Mouse (Mus musculus) 3T3-L1 (cell line): ENCODE measurements around the gene Terb1.

Source experiments
- DNase-seq: peaks from one replicate; pipeline ENCODE4 v3.0.0-alpha.2; 2015; ENCODE audit warnings: low read depth, low spot score

The Terb1 gene

GRCm38 (mm10) chr8:104448796-104449195, 60.9 kb downstream of the Terb1 start:
- peak; percentile 60 for DNase-seq

- DNase-seq = no peak
Measured at GRCm38 (mm10) chr8:104446016-104446415, 63.7 kb downstream of the Terb1 start.

- no peak for DNase-seq
Measured at GRCm38 (mm10) chr8:104445248-104445647, 64.5 kb downstream of the Terb1 start.

- DNase-seq = no peak
Measured at GRCm38 (mm10) chr8:104443125-104443679, 66.5 kb downstream of the Terb1 start.

- DNase-seq = peak; percentile 87
Measured at GRCm38 (mm10) chr8:104442299-104443124, 67.2 kb downstream of the Terb1 start, which contains the start of gene Dync1li2. Gene Dync1li2 (minus strand): TSS chr8:104443047.

- peak; percentile 28 for DNase-seq
Measured at GRCm38 (mm10) chr8:104441613-104442012, 68.1 kb downstream of the Terb1 start.

- no peak for DNase-seq
Measured at GRCm38 (mm10) chr8:104439461-104439860, 70.2 kb downstream of the Terb1 start.

- DNase-seq = no peak
Measured at GRCm38 (mm10) chr8:104437494-104438135, 72.1 kb downstream of the Terb1 start.

GRCm38 (mm10) chr8:104436591-104436990, 73.1 kb downstream of the Terb1 start:
- no peak for DNase-seq

GRCm38 (mm10) chr8:104436038-104436437, 73.7 kb downstream of the Terb1 start:
- DNase-seq = peak; percentile 95

GRCm38 (mm10) chr8:104434826-104435354, 74.8 kb downstream of the Terb1 start:
- DNase-seq = no peak

- no peak for DNase-seq
Measured at GRCm38 (mm10) chr8:104434275-104434674, 75.4 kb downstream of the Terb1 start.

GRCm38 (mm10) chr8:104433191-104433842, 76.4 kb downstream of the Terb1 start:
- no peak for DNase-seq

GRCm38 (mm10) chr8:104432656-104433055, 77.1 kb downstream of the Terb1 start:
- DNase-seq = no peak

GRCm38 (mm10) chr8:104430230-104430629, 79.5 kb downstream of the Terb1 start:
- DNase-seq = no peak

- DNase-seq = no peak
Measured at GRCm38 (mm10) chr8:104427703-104428102, 82.0 kb downstream of the Terb1 start.

GRCm38 (mm10) chr8:104422313-104422712, 87.4 kb downstream of the Terb1 start:
- no peak for DNase-seq

- DNase-seq = no peak
Measured at GRCm38 (mm10) chr8:104416022-104416421, 93.7 kb downstream of the Terb1 start.

- no peak for DNase-seq
Measured at GRCm38 (mm10) chr8:104414204-104414603, 95.5 kb downstream of the Terb1 start.

- DNase-seq = no peak
Measured at GRCm38 (mm10) chr8:104413770-104414169, 95.9 kb downstream of the Terb1 start.

GRCm38 (mm10) chr8:104412805-104413532, 96.7 kb downstream of the Terb1 start:
- DNase-seq = no peak
